Mouse (Mus musculus) small intestine, adult 2 months (tissue): ENCODE data around the gene Bsg. TPM values are rescaled to one million over a fixed set of nuclear protein-coding genes. Genes with fewer than 3 reads are reported as not detected.
A peak's percentile ranks its signal among the peaks of the same experiment; 100 is the strongest.

ENCODE experiments used
- H3K27ac ChIP-seq: fragments of 200-500 bp; 2 replicates; pipeline ENCODE4 v1.5.1; 2012; ENCODE audit warnings: low read depth, low read length, control low read depth, inconsistent platforms; ENCODE audit not compliant: insufficient read depth
- H3K27me3 ChIP-seq: fragments of 200-500 bp; 2 replicates; pipeline ENCODE4 v1.6.1; 2012; ENCODE audit warnings: mild to moderate bottlenecking, moderate library complexity, low read length, inconsistent platforms; ENCODE audit not compliant: control insufficient read depth, insufficient read depth
- H3K36me3 ChIP-seq: fragments of 200-500 bp; 2 replicates; pipeline ENCODE4 v1.6.1; 2012; ENCODE audit warnings: mild to moderate bottlenecking, low read length, control low read depth, inconsistent platforms; ENCODE audit not compliant: control insufficient read depth, insufficient read depth
- H3K4me1 ChIP-seq: fragments of 200-500 bp; 2 replicates; pipeline ENCODE4 v1.6.1; 2012; ENCODE audit warnings: low read length, inconsistent platforms, mixed read lengths; ENCODE audit not compliant: control insufficient read depth, insufficient read depth, insufficient read length
- H3K4me3 ChIP-seq: fragments of 200-500 bp; 2 replicates; pipeline ENCODE4 v1.5.1; 2012; ENCODE audit warnings: low read depth, mild to moderate bottlenecking, control low read depth, inconsistent platforms, low read length, moderate library complexity
- CTCF ChIP-seq: fragments of 200-500 bp; IDR thresholded peaks from 2 replicates; pipeline ENCODE4 v1.5.1; 2012; ENCODE audit warnings: low read depth, mild to moderate bottlenecking, control low read depth, inconsistent platforms, low read length, moderate library complexity, mixed read lengths; ENCODE audit not compliant: insufficient replicate concordance, insufficient read length; ENCODE audit errors: extremely low read depth
- POLR2A ChIP-seq: fragments of 200-500 bp; IDR thresholded peaks from 2 replicates; pipeline ENCODE4 v1.6.1; 2012; ENCODE audit warnings: low read depth, mild to moderate bottlenecking, control low read depth, inconsistent platforms, low read length, moderate library complexity
- WGBS: fragments of 180-500 bp; shearing (Covaris S2); methylation state at CpG from one replicate; pipeline ENCODE4 v1.1.7; 2018; 5-methylcytosine and 5-hydroxymethylcytosine counted together
- polyA plus RNA-seq: library from polyadenylated mRNA; depleted of rRNA; stranded (reverse); fragments of >200 nt; gene quantifications from 2 replicates; pipeline ENCODE4 v1.2.3, GENCODE M21; 2012

Bsg gene
- polyA plus RNA-seq, 1 experiment: 1,266 TPM

- 70% methylated on average over 7 of the region's 7 CpGs for WGBS
- Histone ChIP-seq H3K27me3 (no peaks in the 10 kb centered on the region), H3K4me1 (no peaks in the 10 kb centered on the region), H3K4me3 (no peak overlapping the region), H3K27ac (no peak overlapping the region), H3K36me3 (no peaks in the 10 kb centered on the region)
- TF ChIP-seq POLR2A (no peak), CTCF (no peak)
These were observed 19.4 kb downstream of the Bsg start for GRCm38 (mm10) chr10:79723692-79724091.

GRCm38 (mm10) chr10:79726090-79726489 lies 21.8 kb downstream of the Bsg start:
- Histone ChIP-seq H3K4me3 (no peak overlapping the region), H3K4me1 (no peaks in the 10 kb centered on the region), H3K36me3 (no peaks in the 10 kb centered on the region), H3K27ac (no peak overlapping the region), H3K27me3 (no peaks in the 10 kb centered on the region)
- peak; percentile 65 for TF ChIP-seq CTCF
- TF ChIP-seq POLR2A: no peak
- 34% methylated on average over 11 of the region's 11 CpGs for WGBS

- no peaks in the 10 kb centered on the region for H3K36me3 ChIP-seq
- no peaks in the 10 kb centered on the region for H3K4me1 ChIP-seq
- no peak for TF ChIP-seq POLR2A
- TF ChIP-seq CTCF: no peak
- H3K27ac ChIP-seq: no peak overlapping the region
- 68% methylated on average over 28 of the region's 28 CpGs for WGBS
- H3K27me3 ChIP-seq: no peaks in the 10 kb centered on the region
- no peak overlapping the region for H3K4me3 ChIP-seq
These were observed 24.3 kb downstream of the Bsg start for GRCm38 (mm10) chr10:79728323-79729249.

DNA sequence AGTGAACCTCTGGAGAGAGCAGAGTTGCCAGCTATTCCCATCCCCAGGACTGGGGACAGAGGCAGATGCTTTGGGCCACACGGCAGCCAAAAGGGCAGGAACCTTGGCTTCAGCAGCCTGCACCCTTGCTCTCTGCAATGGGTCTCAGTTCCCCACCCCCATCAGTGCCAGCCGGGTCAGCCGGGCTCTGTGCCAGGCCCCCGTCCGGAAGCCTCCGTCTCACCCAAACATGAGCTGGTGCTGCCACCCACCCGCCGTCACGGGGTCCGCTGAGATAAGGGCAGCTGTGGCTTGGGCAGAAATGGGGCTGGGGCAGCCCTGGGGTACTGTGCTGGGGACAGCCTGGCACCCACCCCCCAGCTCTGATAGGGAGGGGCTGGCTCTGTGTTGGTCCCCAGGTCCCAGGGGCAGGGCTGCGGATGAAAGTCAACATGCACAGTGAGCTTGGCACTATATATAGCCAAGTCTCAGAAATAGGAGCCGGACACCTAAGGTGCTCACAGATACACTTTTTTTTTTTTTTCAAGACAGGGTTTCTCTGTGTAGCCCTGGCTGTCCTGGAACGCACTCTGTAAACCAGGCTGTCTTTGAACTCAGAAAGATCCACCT lies 25.2 kb downstream of the Bsg start:
- no peak overlapping the region for H3K27ac ChIP-seq
- WGBS: 59% methylated on average over 13 of the region's 13 CpGs
- no peaks in the 10 kb centered on the region for H3K4me1 ChIP-seq
- H3K36me3 ChIP-seq: peaks cover 3% of the 10 kb centered on the region; the same call in 1 of the 2 replicates
- no peak overlapping the region for H3K4me3 ChIP-seq
- no peaks in the 10 kb centered on the region for H3K27me3 ChIP-seq
- TF ChIP-seq CTCF (no peak), POLR2A (no peak)

GRCm38 (mm10) chr10:79732500-79732899 lies 28.2 kb downstream of the Bsg start:
- TF ChIP-seq POLR2A (no peak), CTCF (peak; percentile 64; the same call in 1 of the 2 replicates)
- 93% methylated on average over 1 of the region's 1 CpGs for WGBS
- H3K36me3 ChIP-seq: peaks cover 25% of the 10 kb centered on the region
- H3K27me3 ChIP-seq: no peaks in the 10 kb centered on the region
- peaks cover 6% of the 10 kb centered on the region for H3K4me1 ChIP-seq
- H3K4me3 ChIP-seq: no peak overlapping the region
- no peak overlapping the region for H3K27ac ChIP-seq

DNA sequence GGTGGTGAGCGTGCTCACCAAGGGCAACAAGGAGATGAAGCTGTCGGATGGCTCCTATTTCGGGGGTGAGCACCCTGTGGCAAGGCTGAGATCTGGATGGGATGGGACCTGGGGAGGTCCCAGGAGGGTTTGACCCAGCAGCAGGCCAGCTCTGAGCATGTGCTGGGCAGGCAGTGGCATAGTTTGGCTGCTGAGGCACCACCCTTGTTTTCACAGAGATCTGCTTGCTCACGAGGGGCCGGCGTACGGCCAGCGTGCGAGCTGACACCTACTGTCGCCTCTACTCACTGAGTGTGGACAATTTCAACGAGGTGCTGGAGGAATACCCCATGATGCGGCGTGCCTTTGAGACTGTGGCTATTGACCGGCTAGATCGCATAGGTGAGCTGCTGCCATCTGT lies 29.6 kb downstream of the Bsg start:
- Histone ChIP-seq H3K27me3 (no peaks in the 10 kb centered on the region), H3K4me3 (no peak overlapping the region), H3K4me1 (peaks cover 13% of the 10 kb centered on the region), H3K27ac (no peak overlapping the region), H3K36me3 (peaks cover 37% of the 10 kb centered on the region)
- TF ChIP-seq POLR2A (no peak), CTCF (no peak)
- 94% methylated on average over 15 of the region's 15 CpGs for WGBS

GRCm38 (mm10) chr10:79735361-79735760 lies 31.1 kb downstream of the Bsg start:
- no peaks in the 10 kb centered on the region for H3K27me3 ChIP-seq
- no peak overlapping the region for H3K4me3 ChIP-seq
- peaks cover 52% of the 10 kb centered on the region for H3K36me3 ChIP-seq
- TF ChIP-seq CTCF (no peak), POLR2A (no peak)
- H3K27ac ChIP-seq: no peak overlapping the region
- peaks cover 13% of the 10 kb centered on the region for H3K4me1 ChIP-seq
- WGBS: 81% methylated on average over 51 of the region's 52 CpGs
